Mouse (Mus musculus) MEL (cell line): ENCODE data around the gene Dsel. TPM values are rescaled to one million over a fixed set of nuclear protein-coding genes. Genes with fewer than 3 reads are reported as not detected.

Experiments used
- DNase-seq: peaks from one replicate; pipeline ENCODE4 v3.0.0; 2011; ENCODE audit warnings: low read depth, low spot score
- H3K27ac ChIP-seq: 2 replicates; pipeline ENCODE4 v1.5.1; 2012; ENCODE audit warnings: low read depth, mild to moderate bottlenecking, control low read depth, low read length, moderate library complexity; ENCODE audit not compliant: control insufficient read depth
- H3K27me3 ChIP-seq, 2 experiments: fragments of 150-350 bp in 1 of 2; sonication (generic) in 1 of 2; 2 replicates each; pipeline ENCODE4 v1.6.1; 2012; ENCODE audit warnings: low read length in 2 of 2, mild to moderate bottlenecking in 2 of 2, improper control_type of control experiment in 1 of 2, moderate library complexity in 1 of 2; ENCODE audit not compliant: insufficient read depth in 2 of 2, control insufficient read depth in 1 of 2
- H3K36me3 ChIP-seq, 2 experiments: 2 replicates each; pipeline ENCODE4 v1.6.1; 2012 to 2014; ENCODE audit warnings: low read length in 2 of 2, improper control_type of control experiment in 1 of 2, inconsistent platforms in 1 of 2, mild to moderate bottlenecking in 1 of 2; ENCODE audit not compliant: insufficient read depth in 2 of 2, control insufficient read depth in 1 of 2
- H3K4me1 ChIP-seq, 2 experiments: fragments of 150-350 bp in 1 of 2; sonication (generic) in 1 of 2; 2 replicates each; pipeline ENCODE4 v1.6.1; 2012; ENCODE audit warnings: low read length in 2 of 2, improper control_type of control experiment in 1 of 2, mild to moderate bottlenecking in 1 of 2; ENCODE audit not compliant: insufficient read depth in 2 of 2, control insufficient read depth in 1 of 2
- H3K4me3 ChIP-seq, 2 experiments: fragments of 150-350 bp in 1 of 2; sonication (generic) in 1 of 2; 2 replicates each; pipeline ENCODE4 v1.5.1; 2012; ENCODE audit warnings: low read depth in 2 of 2, low read length in 2 of 2, mild to moderate bottlenecking in 2 of 2, moderate library complexity in 2 of 2, control low read depth in 1 of 2, improper control_type of control experiment in 1 of 2; ENCODE audit not compliant: control insufficient read depth in 1 of 2, insufficient read depth in 1 of 2
- H3K79me2 ChIP-seq: 2 replicates; pipeline ENCODE4 v1.6.1; 2012; ENCODE audit warnings: mild to moderate bottlenecking, low read length, moderate library complexity; ENCODE audit not compliant: control insufficient read depth, poor library complexity, insufficient read depth
- H3K9ac ChIP-seq: 2 replicates; pipeline ENCODE4 v1.6.1; 2012; ENCODE audit warnings: low read depth, mild to moderate bottlenecking, control low read depth, low read length, moderate library complexity; ENCODE audit not compliant: control insufficient read depth, poor library complexity, severe bottlenecking
- H3K9me3 ChIP-seq: fragments of 150-350 bp; sonication (generic); replicated peaks from 2 replicates; pipeline ENCODE4 v1.6.1; 2012; ENCODE audit warnings: mild to moderate bottlenecking, low read length, improper control_type of control experiment, moderate library complexity; ENCODE audit not compliant: insufficient read depth
- CHD1 ChIP-seq: IDR thresholded peaks from 2 replicates; pipeline ENCODE4 v1.6.1; 2012; ENCODE audit warnings: low read depth, mild to moderate bottlenecking, inconsistent platforms, low read length, improper control_type of control experiment
- CTCF ChIP-seq, 3 experiments: IDR thresholded peaks in 2 of 3; conservative IDR thresholded peaks in 1 of 3; 2 replicates each; pipeline ENCODE4 v1.5.1; 2011 to 2012; ENCODE audit warnings: low read length in 3 of 3, low read depth in 2 of 3, mild to moderate bottlenecking in 2 of 3, improper control_type of control experiment in 1 of 3, inconsistent platforms in 1 of 3, mixed read lengths in 1 of 3, moderate library complexity in 1 of 3; ENCODE audit not compliant: control insufficient read depth in 1 of 3, insufficient read depth in 1 of 3, poor library complexity in 1 of 3, severe bottlenecking in 1 of 3
- E2F4 ChIP-seq: IDR thresholded peaks from 2 replicates; pipeline ENCODE4 v1.6.1; 2011; ENCODE audit warnings: low read depth, low read length, improper control_type of control experiment, borderline replicate concordance
- ELF1 ChIP-seq: IDR thresholded peaks from 2 replicates; pipeline ENCODE4 v1.6.1; 2014; ENCODE audit warnings: low read depth, mild to moderate bottlenecking, inconsistent platforms, low read length, improper control_type of control experiment, moderate library complexity
- EP300 ChIP-seq, 2 experiments: IDR thresholded peaks; 2 replicates each; pipeline ENCODE4 v1.6.1; 2011; ENCODE audit warnings: improper control_type of control experiment in 2 of 2, low read length in 2 of 2, low read depth in 1 of 2, mild to moderate bottlenecking in 1 of 2
- ETS1 ChIP-seq: IDR thresholded peaks from 2 replicates; pipeline ENCODE4 v1.6.1; 2012; ENCODE audit warnings: low read depth, mild to moderate bottlenecking, inconsistent platforms, low read length, improper control_type of control experiment, moderate library complexity
- GABPA ChIP-seq: IDR thresholded peaks from 2 replicates; pipeline ENCODE4 v1.6.1; 2012; ENCODE audit warnings: low read depth, mild to moderate bottlenecking, inconsistent platforms, low read length, improper control_type of control experiment, moderate library complexity
- GATA1 ChIP-seq: IDR thresholded peaks from 2 replicates; pipeline ENCODE4 v1.6.1; 2011; ENCODE audit warnings: low read depth, low read length, improper control_type of control experiment
- JUND ChIP-seq: IDR thresholded peaks from 2 replicates; pipeline ENCODE4 v1.6.1; 2011; ENCODE audit warnings: low read depth, mild to moderate bottlenecking, improper control_type of control experiment, low read length
- KAT2A ChIP-seq: conservative IDR thresholded peaks from 2 replicates; pipeline ENCODE4 v1.6.1; 2012; ENCODE audit warnings: low read depth, low read length, improper control_type of control experiment, inconsistent platforms
- MAX ChIP-seq: IDR thresholded peaks from 2 replicates; pipeline ENCODE4 v1.6.1; 2011; ENCODE audit warnings: low read length, improper control_type of control experiment
- MAZ ChIP-seq: IDR thresholded peaks from 2 replicates; pipeline ENCODE4 v1.6.1; 2012; ENCODE audit warnings: low read depth, mild to moderate bottlenecking, inconsistent platforms, low read length, improper control_type of control experiment
- MEF2A ChIP-seq: IDR thresholded peaks from 2 replicates; pipeline ENCODE4 v1.6.1; 2014; ENCODE audit warnings: low read depth, mild to moderate bottlenecking, inconsistent platforms, low read length, improper control_type of control experiment; ENCODE audit not compliant: poor library complexity, insufficient replicate concordance, severe bottlenecking; ENCODE audit errors: extremely low read depth
- MXI1 ChIP-seq: IDR thresholded peaks from 2 replicates; pipeline ENCODE4 v1.6.1; 2011; ENCODE audit warnings: mild to moderate bottlenecking, low read depth, low read length, improper control_type of control experiment
- MYB ChIP-seq: IDR thresholded peaks from 2 replicates; pipeline ENCODE4 v1.6.1; 2011; ENCODE audit warnings: mild to moderate bottlenecking, low read depth, low read length, improper control_type of control experiment
- NELFE ChIP-seq: IDR thresholded peaks from 2 replicates; pipeline ENCODE4 v1.6.1; 2011; ENCODE audit warnings: low read depth, low read length, improper control_type of control experiment
- NRF1 ChIP-seq: IDR thresholded peaks from 2 replicates; pipeline ENCODE4 v1.6.1; 2014; ENCODE audit warnings: low read depth, mild to moderate bottlenecking, inconsistent platforms, low read length, improper control_type of control experiment, moderate library complexity; ENCODE audit not compliant: poor library complexity, insufficient read depth, severe bottlenecking
- POLR2A ChIP-seq, 2 experiments: IDR thresholded peaks; 2 replicates each; pipeline ENCODE4 v1.6.1; 2011 to 2012; ENCODE audit warnings: low read length in 2 of 2, mild to moderate bottlenecking in 2 of 2, control low read depth in 1 of 2, improper control_type of control experiment in 1 of 2, low read depth in 1 of 2, moderate library complexity in 1 of 2; ENCODE audit not compliant: control insufficient read depth in 1 of 2, insufficient read depth in 1 of 2, poor library complexity in 1 of 2
- POLR2AphosphoS2 ChIP-seq: IDR thresholded peaks from 2 replicates; pipeline ENCODE4 v1.6.1; 2011; ENCODE audit warnings: low read length, improper control_type of control experiment
- RAD21 ChIP-seq: IDR thresholded peaks from 2 replicates; pipeline ENCODE4 v1.6.1; 2011; ENCODE audit warnings: mild to moderate bottlenecking, low read depth, low read length, improper control_type of control experiment
- RCOR1 ChIP-seq: IDR thresholded peaks from 2 replicates; pipeline ENCODE4 v1.6.1; 2012; ENCODE audit warnings: low read depth, mild to moderate bottlenecking, inconsistent platforms, low read length, improper control_type of control experiment
- SIN3A ChIP-seq: IDR thresholded peaks from 2 replicates; pipeline ENCODE4 v1.6.1; 2012; ENCODE audit warnings: low read length, improper control_type of control experiment, inconsistent platforms
- SMC3 ChIP-seq: IDR thresholded peaks from 2 replicates; pipeline ENCODE4 v1.6.1; 2011; ENCODE audit warnings: low read depth, low read length, improper control_type of control experiment
- TAL1 ChIP-seq: IDR thresholded peaks from 2 replicates; pipeline ENCODE4 v1.6.1; 2012; ENCODE audit warnings: mild to moderate bottlenecking, inconsistent platforms, low read length, moderate library complexity, mixed read lengths
- TBP ChIP-seq: IDR thresholded peaks from 2 replicates; pipeline ENCODE4 v1.8.0; 2011; ENCODE audit warnings: low read depth, low read length, improper control_type of control experiment
- TCF12 ChIP-seq: IDR thresholded peaks from 2 replicates; pipeline ENCODE4 v1.6.1; 2014; ENCODE audit warnings: low read depth, mild to moderate bottlenecking, inconsistent platforms, low read length, improper control_type of control experiment, moderate library complexity
- USF1 ChIP-seq: IDR thresholded peaks from 2 replicates; pipeline ENCODE4 v1.6.1; 2014; ENCODE audit warnings: low read depth, mild to moderate bottlenecking, inconsistent platforms, low read length, improper control_type of control experiment, moderate library complexity
- USF2 ChIP-seq, 2 experiments: IDR thresholded peaks; 2 replicates each; pipeline ENCODE4 v1.6.1; 2011 to 2012; ENCODE audit warnings: improper control_type of control experiment in 2 of 2, low read length in 2 of 2, borderline replicate concordance in 1 of 2, inconsistent platforms in 1 of 2, low read depth in 1 of 2, mild to moderate bottlenecking in 1 of 2; ENCODE audit not compliant: insufficient read depth in 1 of 2
- ZC3H11A ChIP-seq: IDR thresholded peaks from 2 replicates; pipeline ENCODE4 v1.6.1; 2012; ENCODE audit warnings: low read depth, mild to moderate bottlenecking, inconsistent platforms, low read length, improper control_type of control experiment
- ZKSCAN1 ChIP-seq: IDR thresholded peaks from 2 replicates; pipeline ENCODE4 v1.6.1; 2012; ENCODE audit warnings: low read depth, mild to moderate bottlenecking, inconsistent platforms, low read length, improper control_type of control experiment, moderate library complexity
- ZMIZ1 ChIP-seq: IDR thresholded peaks from 2 replicates; pipeline ENCODE4 v1.6.1; 2012; ENCODE audit warnings: low read depth, mild to moderate bottlenecking, inconsistent platforms, low read length, improper control_type of control experiment, moderate library complexity
- polyA plus RNA-seq, 2 experiments: library from polyadenylated mRNA; stranded (reverse) in 1 of 2; unstranded in 1 of 2; fragments of >175 nt in 1 of 2; fragments of >200 nt in 1 of 2; gene quantifications; 2 replicates each; pipeline versions ENCODE4 v1.2.1 to v1.2.4; 2012; ENCODE audit warnings: low replicate concordance in 2 of 2, low read depth in 1 of 2; ENCODE audit not compliant: insufficient read length in 2 of 2, insufficient read depth in 1 of 2, missing spikeins in 1 of 2
- total RNA-seq: library from RNA; depleted of rRNA; stranded (reverse); fragments of 300-350 nt; gene quantifications from 2 replicates; pipeline ENCODE4 v1.2.3, GENCODE M21; 2012

The Dsel gene
- total and polyA plus RNA-seq, 3 experiments: 1.7 to 2.8 TPM; not detected in 1

- Histone ChIP-seq H3K36me3 (peaks cover 0 to 6% of the 10 kb centered on the region in 2 experiments; a peak in 2 of 4 replicates), H3K27ac (no peak overlapping the region), H3K27me3 (no peaks in the 10 kb centered on the region), H3K79me2 (no peaks in the 10 kb centered on the region), H3K9me3 (no peaks in the 10 kb centered on the region), H3K4me1 (peaks cover 0 to 2% of the 10 kb centered on the region in 2 experiments; a peak in 2 of 4 replicates), H3K9ac (no peak overlapping the region), H3K4me3 (no peak overlapping the region)
- no peak for TF ChIP-seq TCF12
- DNase-seq: no peak
Observed at GRCm38 (mm10) chr1:111865467-111865866, 749 bp upstream of the Dsel start.

GRCm38 (mm10) chr1:111864063-111864778 is 497 bp downstream of the Dsel start:
- Histone ChIP-seq H3K79me2 (no peaks in the 10 kb centered on the region), H3K9me3 (no peaks in the 10 kb centered on the region), H3K27me3 (no peaks in the 10 kb centered on the region), H3K27ac (peak overlapping the region; percentile 44), H3K9ac (peak overlapping the region; percentile 58), H3K4me3 (peak overlapping the region; percentile 66 to 91), H3K4me1 (peaks cover 0 to 2% of the 10 kb centered on the region in 2 experiments; a peak in 2 of 4 replicates), H3K36me3 (peaks cover 0 to 6% of the 10 kb centered on the region in 2 experiments; a peak in 2 of 4 replicates)
- DNase-seq: peak; percentile 87
- 0 out of 2 replicates have a peak, but pooled peaks have one; percentile 2 for TF ChIP-seq GATA1
- peak; percentile 76 for TF ChIP-seq SMC3
- no peak for TF ChIP-seq MEF2A
- no peak for TF ChIP-seq ETS1
- peak; percentile 66 to 81 (median 75) for TF ChIP-seq CTCF (IDR thresholded peaks at IDR 0.05 in 2 of 3, conservative IDR thresholded peaks at IDR 0.05 in 1 of 3; ENCODE audit: control insufficient read depth in 1 of 3, insufficient read depth in 1 of 3, low read depth in 2 of 3, low read length in 3 of 3, poor library complexity in 1 of 3, severe bottlenecking in 1 of 3)
- TF ChIP-seq EP300 (IDR thresholded peaks at IDR 0.05; ENCODE audit: low read depth in 1 of 2, low read length in 2 of 2): no peak
- TF ChIP-seq KAT2A: no peak
- TF ChIP-seq USF1: no peak
- peak; percentile 45; the same call in 1 of the 2 replicates for TF ChIP-seq ZC3H11A
- no peak for TF ChIP-seq JUND
- no peak for TF ChIP-seq E2F4
- TF ChIP-seq MAZ: no peak
- no peak for TF ChIP-seq SIN3A
- no peak for TF ChIP-seq RCOR1
- TF ChIP-seq NRF1: no peak
- TF ChIP-seq RAD21: peak; percentile 62
- no peak for TF ChIP-seq MYB
- TF ChIP-seq MXI1: peak; percentile 10; the same call in 1 of the 2 replicates
- TF ChIP-seq MAX: no peak
- TF ChIP-seq TBP: no peak
- TF ChIP-seq USF2 (IDR thresholded peaks at IDR 0.05; ENCODE audit: borderline replicate concordance in 1 of 2, insufficient read depth in 1 of 2, low read depth in 1 of 2, low read length in 2 of 2): no peak
- no peak for TF ChIP-seq NELFE
- TF ChIP-seq ZKSCAN1: no peak
- TF ChIP-seq CHD1: no peak
- TF ChIP-seq ELF1: no peak
- no peak for TF ChIP-seq TCF12
- TF ChIP-seq GABPA: no peak
- no peak for TF ChIP-seq POLR2A (IDR thresholded peaks at IDR 0.05; ENCODE audit: control insufficient read depth in 1 of 2, insufficient read depth in 1 of 2, low read depth in 1 of 2, low read length in 2 of 2, poor library complexity in 1 of 2)
- no peak for TF ChIP-seq ZMIZ1
- TF ChIP-seq POLR2AphosphoS2: no peak
- TF ChIP-seq TAL1: no peak
